Mouse (Mus musculus) gastrocnemius, adult 8-10 months (tissue): ENCODE data around the gene Snx1. TPM values are rescaled to one million over a fixed set of nuclear protein-coding genes. Genes with fewer than 3 reads are reported as not detected.
A peak's percentile ranks its signal among the peaks of the same experiment; 100 is the strongest.

Experiments used
- DNase-seq, 2 experiments: peaks; one replicate each; pipeline ENCODE4 v3.0.0; 2022; ENCODE audit warnings: low spot score in 2 of 2
- total RNA-seq, 4 experiments: library from RNA; stranded (reverse); gene quantifications; 2 replicates each; pipeline ENCODE4 v1.2.4; 2022

Gene Snx1
- total RNA-seq, 4 experiments from 2014 or later = 9.0 to 11.0 (median 10.5) TPM

GRCm38 (mm10) chr9:66090593-66091244, 35.7 kb downstream of the Snx1 start:
- no peak for DNase-seq

DNA sequence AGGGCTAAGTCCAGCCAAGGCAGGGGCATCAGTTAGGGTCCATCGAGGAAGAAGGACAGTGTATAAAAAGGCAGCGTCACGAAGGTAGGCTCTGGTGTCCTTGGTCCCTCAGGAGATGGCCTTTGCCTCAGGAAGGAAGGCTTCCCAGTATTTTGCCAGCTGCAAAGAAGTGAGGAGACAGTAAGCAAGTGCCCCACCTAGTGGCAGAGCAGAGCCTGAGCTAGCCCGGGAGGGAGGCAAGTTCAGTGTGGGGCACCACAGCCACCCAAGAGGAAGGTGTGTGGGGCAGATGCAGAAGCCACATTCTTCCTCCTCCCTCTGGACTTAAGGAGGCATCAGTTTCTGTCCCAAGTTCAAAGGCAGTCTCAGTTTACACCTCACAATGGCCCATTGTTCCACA, 38.0 kb downstream of the Snx1 start:
- DNase-seq = no peak

DNA sequence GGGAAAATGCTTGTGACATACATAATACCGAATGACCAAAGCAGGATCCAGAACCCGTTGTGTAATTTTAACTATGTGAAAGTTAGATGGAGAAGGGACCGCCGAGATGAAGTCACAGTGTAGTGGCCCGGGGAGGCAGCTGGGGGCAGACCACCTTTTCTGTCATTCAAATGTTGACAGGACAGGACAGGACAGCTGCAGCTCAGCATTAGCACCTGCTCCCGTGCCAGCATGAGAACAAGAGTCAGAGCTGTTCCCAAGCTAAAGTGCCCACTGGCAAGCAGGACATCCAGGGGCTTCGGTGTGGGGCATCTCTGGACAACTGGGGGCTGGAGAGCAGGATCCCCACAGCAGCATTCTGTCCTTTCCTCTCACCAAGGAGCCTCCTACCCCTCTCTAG, 39.3 kb downstream of the Snx1 start:
- DNase-seq = no peak

DNA sequence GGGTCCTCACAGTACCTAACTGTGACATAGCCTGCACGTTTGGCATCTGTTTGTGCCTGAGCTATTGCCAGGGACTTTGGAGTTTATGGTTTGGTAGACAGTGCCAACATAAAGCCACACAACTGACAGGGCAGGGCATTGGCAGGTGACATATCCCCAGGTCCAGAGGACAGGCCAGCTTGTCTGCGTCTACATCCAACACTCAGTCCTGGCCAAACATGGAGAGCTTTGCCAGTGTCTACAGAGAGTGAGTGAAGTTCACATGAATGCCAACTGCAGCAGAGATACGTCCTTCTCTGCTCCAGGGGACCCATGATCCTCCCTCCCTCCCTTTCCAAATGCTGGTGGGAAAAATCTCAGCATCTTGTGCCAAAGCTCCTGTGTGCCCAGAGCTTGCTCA, 42.2 kb downstream of the Snx1 start:
- DNase-seq = no peak

- no peak for DNase-seq
These were observed 44.4 kb downstream of the Snx1 start for GRCm38 (mm10) chr9:66081999-66082398.

DNA sequence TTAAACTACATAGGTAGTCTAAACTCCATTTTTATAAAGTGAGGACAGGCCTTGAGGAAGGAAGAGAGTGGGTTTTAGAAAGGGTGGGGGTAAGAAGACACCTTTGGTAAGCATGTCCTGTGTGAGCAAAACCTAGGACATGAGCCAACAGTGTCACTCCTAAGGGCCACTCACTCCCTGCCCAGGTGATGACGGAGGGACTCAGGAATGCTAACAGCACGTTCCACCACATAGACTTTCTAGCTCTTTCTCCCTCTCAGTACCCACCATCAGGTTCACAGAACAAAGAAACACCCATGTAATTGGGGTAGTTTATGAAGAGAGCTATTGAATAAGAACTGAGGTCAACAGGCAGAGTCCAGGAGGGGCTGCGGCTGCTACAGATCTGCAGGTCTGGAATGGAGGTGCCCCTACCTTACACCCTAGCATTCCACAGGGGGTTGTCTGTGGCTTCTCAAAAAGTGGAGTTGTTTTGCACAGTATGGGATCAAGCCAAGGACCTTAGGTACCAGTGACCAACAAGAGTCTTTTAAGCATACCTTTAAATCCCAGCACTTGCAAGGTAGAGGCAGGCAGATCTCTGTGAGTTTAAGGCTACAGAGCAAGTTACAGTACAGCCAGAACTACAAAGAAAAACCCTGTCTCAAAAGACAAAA, 45.5 kb downstream of the Snx1 start:
- no peak for DNase-seq

DNA sequence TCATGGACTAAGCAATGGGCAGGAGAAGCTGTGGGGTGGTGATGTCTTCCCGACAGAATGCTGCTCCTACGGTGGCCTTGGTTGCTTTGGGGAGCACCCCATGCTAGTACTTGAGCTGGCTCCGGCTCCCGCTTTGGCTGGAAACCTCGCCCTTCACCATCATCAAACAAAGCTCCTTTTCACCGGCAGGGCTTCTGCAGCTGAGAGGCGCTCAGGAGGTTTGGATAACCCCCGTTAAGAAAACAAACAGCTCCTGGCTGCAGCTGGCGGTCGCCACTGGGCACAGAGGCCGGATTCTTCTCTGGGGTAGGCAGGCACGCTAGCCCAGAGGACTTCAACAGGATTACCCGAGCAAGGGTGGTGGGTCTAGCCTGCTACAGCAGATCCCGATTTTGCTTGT, 47.9 kb downstream of the Snx1 start:
- no peak for DNase-seq

GRCm38 (mm10) chr9:66078072-66078471, 48.3 kb downstream of the Snx1 start:
- DNase-seq = no peak

DNA sequence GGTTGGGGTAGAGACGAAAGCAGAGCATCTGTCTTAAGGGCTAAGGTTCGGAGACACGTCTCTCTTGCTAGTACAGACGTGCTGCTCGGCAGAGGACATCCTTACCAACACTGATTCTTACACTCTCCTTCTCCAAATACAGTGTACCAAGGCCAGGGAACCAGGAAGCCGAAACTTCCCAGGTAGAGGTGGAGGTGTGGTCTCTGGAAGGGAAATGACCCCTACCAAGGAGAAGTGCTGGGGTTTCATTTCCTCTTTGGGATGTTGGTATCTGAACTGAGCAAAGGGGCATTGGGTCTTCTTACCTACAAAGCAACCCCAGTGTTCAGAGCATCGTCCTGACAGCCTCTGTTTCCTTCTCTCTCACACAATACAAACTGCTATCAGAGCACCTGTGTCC, 53.6 kb downstream of the Snx1 start:
- DNase-seq = no peak

- no peak for DNase-seq
These were observed 56.2 kb downstream of the Snx1 start for GRCm38 (mm10) chr9:66070151-66070550.

DNA sequence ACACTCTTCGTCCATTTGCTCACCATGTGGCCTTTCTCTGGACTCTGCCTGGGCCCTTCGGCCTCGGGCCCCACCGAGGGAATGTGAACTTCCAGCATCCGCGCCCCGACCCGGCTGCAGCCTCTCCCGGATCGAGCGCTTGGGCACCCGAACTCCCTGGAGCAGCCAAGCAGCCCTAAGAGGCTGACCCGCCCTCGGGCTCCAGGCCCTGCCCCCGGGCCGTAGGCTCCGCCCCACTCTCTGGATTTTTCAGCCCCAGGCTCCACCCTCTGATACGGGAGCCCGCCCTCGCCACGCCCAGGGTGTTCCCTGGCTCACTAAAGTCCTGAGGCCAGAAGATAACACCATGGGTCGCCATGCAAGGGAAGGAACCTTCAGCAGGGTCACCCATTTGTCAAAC, 56.8 kb downstream of the Snx1 start, which contains the start of gene Snx22:
TSS of gene Snx22 (minus strand) at position 137 of the 400 bp plus-strand sequence.
- DNase-seq = peak; percentile 79 to 84

DNA sequence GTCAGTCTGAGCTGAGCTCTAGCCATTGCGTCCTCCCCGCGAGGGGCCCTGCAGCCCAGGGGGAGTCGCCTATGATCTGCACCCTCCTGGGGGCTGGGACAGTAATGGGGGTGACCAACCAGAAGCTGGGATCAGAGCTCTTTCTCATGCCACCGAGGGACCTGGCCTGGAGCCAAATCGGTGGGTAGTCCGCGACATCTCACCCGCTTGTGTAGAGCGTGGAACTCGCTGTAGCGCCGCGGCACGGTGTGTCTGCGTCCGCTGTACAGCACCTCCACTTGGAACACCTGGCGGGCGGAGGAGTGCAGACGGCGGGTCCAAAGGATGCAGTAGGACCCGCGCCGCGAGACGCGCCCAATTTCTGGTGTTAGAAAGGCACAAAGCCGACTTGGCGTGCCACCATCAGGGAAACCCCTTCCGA, 57.4 kb downstream of the Snx1 start:
- no peak for DNase-seq

- no peak for DNase-seq
These were observed 58.3 kb downstream of the Snx1 start for GRCm38 (mm10) chr9:66068056-66068455.

DNA sequence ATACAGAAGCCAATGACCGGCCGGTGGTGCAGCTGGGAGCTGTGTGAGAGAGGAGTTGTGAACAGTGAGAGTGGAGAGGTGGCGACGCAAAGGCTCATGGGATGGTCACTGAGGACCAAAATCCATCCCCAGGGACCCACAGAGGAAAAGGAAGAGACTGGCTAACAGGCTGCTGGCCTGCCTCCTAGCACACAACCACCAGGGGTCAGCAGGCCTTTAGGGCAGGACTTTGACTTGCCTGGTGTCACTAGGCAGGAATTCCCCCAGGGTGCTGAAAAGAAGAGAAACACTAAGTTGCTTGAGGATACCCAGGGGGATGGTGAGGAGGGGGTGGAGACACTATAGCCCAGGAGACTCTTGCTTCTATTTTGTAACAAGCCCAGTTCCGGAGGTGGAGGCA, 58.8 kb downstream of the Snx1 start:
- peak in 1 of 2 experiments; percentile 31 for DNase-seq

DNA sequence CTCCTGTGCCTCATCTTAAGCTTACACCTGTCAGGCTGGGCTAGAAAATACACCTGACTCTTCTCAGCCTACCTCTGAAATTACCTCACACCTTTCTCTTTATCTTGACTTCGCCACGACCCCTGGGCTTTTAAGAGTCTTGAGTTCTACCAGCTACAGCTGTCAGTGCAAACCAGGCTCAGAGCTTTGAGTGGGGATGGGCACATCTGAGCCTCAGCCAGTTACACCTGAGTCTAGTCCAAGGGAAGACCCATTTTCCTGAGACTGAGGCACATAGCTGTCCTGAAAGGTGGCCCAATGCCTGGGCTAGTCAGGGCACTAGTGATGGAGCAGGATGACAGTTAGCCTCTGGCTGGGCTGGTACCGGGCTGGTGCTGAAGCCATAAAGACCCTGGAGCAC, 59.6 kb downstream of the Snx1 start:
- no peak for DNase-seq

DNA sequence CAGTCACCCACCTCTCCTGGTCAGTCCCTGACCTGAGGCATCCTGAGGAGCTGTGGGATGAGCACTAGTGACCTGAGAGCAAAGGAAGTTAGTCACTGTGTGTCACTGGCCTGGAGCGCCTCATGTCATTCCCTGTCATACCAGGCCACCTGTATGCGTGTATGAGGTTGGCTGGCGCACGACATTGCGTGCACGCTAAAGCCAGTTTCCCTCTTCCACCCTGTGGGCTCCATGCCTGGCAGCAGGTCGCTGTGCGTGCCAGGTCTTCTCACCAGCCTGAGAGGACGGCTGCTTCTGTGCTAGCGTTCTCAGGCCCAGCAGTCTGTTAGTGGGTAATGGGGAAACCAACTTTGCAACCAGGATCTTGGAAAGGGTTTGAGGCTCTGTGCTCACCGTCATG, 62.1 kb downstream of the Snx1 start:
- no peak for DNase-seq

DNA sequence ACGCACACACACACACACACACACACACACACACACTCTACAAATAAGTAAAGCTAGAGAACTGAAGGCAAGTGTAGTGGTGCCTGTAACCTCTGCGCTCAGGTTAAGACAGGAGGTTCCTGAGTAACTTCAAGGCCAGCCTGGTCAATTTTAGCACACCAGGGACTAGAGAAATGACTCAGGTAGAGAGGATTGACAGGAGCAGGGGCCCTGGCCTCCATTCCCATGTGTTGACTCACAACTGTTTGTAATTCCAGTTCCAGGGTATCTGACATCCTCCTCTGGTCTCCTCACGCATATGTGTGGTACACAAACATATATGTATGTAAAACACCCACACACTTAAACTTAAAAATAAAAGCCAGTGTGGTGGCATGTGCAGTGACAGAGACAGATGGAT, 62.9 kb downstream of the Snx1 start:
- no peak for DNase-seq

GRCm38 (mm10) chr9:66061656-66062055, 64.7 kb downstream of the Snx1 start:
- DNase-seq = no peak

DNA sequence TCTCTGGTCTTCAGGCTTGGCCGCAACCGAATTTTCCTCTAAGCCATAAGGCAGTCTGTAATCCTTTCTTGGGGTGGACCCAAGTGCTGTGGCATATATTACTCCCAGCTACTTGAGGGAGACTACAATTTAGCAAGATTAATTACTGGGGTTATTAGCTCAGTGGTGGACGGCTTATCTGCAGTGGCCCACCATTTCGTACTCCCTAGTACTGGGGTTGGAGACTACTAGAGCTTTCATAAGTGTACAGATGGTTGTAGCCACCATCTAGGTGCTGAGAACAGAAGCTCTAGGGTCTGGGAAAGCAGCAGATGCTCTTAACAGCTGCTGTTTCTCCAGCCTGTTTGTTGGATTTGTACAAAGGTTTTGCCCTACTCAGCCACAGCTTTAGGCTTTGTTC, 65.4 kb downstream of the Snx1 start:
- no peak for DNase-seq

DNA sequence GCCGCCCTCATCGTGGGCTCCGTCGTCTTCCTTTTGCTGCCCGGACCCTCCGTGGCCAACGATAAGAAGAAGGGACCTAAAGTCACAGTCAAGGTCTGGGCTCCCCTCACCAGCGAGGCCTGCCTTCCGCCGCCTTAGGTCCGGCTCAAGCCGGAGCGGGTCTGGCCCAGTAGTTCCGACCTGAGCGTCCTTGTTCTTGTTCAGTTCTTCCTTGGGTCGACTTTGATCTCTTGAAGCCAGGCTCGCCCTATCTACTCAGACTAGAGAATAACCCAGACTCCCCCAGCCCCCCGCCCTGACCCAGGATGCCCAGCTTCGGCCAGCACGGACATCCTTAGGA, 66.1 kb downstream of the Snx1 start:
- no peak for DNase-seq

DNA sequence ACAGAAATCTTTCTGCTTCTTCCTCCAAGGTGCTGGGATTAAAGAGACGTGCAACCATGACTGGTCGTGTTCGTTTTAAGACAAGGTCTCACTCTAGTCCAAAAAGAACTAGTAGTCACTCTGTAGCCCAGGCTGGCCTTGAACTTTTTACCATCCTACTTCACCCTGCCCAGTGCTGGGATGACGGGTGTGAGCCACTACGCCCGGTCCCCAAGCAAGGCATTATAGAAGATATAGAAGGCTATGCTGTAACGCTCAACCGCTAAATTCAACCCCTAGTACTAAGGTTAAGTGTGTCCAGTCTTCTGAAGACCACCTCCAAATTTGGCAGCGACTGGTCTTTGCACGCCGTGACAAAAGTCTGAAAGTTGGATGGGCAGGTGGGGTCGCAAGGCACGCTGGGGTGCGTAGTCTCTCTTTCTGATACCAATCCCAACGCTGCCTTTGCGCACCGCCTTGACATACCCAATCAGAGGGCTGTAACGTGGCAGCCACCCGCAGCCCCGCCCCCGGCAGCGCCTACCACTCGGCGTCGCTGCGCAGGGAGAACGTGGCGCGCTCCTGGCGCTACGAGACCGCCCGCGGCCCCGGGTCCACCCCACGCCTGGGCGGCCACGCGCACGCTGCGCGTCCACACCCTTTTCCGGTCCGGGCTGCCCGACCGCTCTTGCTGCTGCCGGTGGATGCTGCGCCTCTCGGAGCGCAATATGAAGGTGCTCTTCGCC, 66.6 kb downstream of the Snx1 start, which contains the start of gene Ppib:
TSS of gene Ppib (plus strand) at position 640 of the 725 bp plus-strand sequence.
- DNase-seq = peak; percentile 96 to 97

- no peak for DNase-seq
These were observed 72.8 kb downstream of the Snx1 start for GRCm38 (mm10) chr9:66053620-66054019.

DNA sequence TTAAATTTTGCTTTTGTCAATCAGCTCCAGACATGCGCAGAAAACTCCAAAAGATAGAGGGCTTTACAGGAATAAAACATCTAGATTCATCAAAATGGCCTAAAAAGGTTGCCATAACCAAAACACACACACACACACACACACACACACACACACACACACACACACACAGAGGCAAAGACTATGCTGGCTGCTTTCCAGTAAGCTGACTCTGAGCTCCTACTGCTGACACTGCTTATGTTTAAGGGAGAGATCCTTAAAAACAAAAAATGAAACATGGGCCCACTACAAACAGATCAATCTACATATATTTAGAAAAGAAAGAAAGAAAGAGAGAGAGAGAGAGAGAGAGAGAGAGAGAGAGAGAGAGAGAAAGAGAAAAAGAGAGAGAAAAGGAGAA, 73.7 kb downstream of the Snx1 start:
- DNase-seq = no peak
